Mouse (Mus musculus) testis, adult 2 months (tissue): ENCODE measurements around the gene Gm21812. TPM values are rescaled to one million over a fixed set of nuclear protein-coding genes. Genes with fewer than 3 reads are reported as not detected.
"Not testable (repeated sequence)": the region's sequence is repeated elsewhere in the genome, so short reads cannot be mapped to it uniquely, and the experiment has no call there.

Source experiments
- H3K27ac ChIP-seq: fragments of 200-500 bp; 2 replicates; pipeline ENCODE4 v1.5.1; 2012; ENCODE audit warnings: low read depth, low read length; ENCODE audit not compliant: control insufficient read depth, insufficient read depth
- H3K27me3 ChIP-seq: fragments of 200-500 bp; 2 replicates; pipeline ENCODE4 v1.6.1; 2012; ENCODE audit warnings: mild to moderate bottlenecking, low read length, moderate library complexity; ENCODE audit not compliant: control insufficient read depth, insufficient read depth
- H3K36me3 ChIP-seq: fragments of 200-500 bp; 2 replicates; pipeline ENCODE4 v1.6.1; 2012; ENCODE audit warnings: mild to moderate bottlenecking, low read length; ENCODE audit not compliant: control insufficient read depth, insufficient read depth
- H3K4me1 ChIP-seq: fragments of 200-500 bp; 2 replicates; pipeline ENCODE4 v1.6.1; 2012; ENCODE audit warnings: low read length; ENCODE audit not compliant: control insufficient read depth, insufficient read depth
- H3K4me3 ChIP-seq: fragments of 200-500 bp; 2 replicates; pipeline ENCODE4 v1.5.1; 2012; ENCODE audit warnings: low read depth, mild to moderate bottlenecking, low read length, moderate library complexity, mixed read lengths; ENCODE audit not compliant: control insufficient read depth
- polyA plus RNA-seq: library from polyadenylated mRNA; depleted of rRNA; stranded (reverse); fragments of >200 nt; gene quantifications from 2 replicates; pipeline ENCODE4 v1.2.3, GENCODE M21; 2012; rRNA removed

Gene Gm21812
- 0.91 and 1.7 TPM in 2 replicates for polyA plus RNA-seq

GRCm38 (mm10) chrY:9347084-9347483, at the start of gene Gm21812:
Gene Gm21812 (minus strand): TSS chrY:9347184.
- H3K4me3 ChIP-seq, H3K27me3 ChIP-seq, H3K36me3 ChIP-seq, H3K4me1 ChIP-seq, H3K27ac ChIP-seq: not testable (repeated sequence)

Other genes starting within 250 kb of the Gm21812 start
- 0.13 and 0.16 TPM in 2 replicates for gene Gm21292, start 213.3 kb downstream of the Gm21812 start, polyA plus RNA-seq
- gene Gm21721, start 145.0 kb downstream of the Gm21812 start, polyA plus RNA-seq: 0.19 and 0.95 TPM in 2 replicates
- not detected in 2 replicates for gene Gm21874, start 69.0 kb upstream of the Gm21812 start, polyA plus RNA-seq